Mouse (Mus musculus) layer of hippocampus, adult 2 months (tissue): ENCODE data around the gene Ano4. TPM values are rescaled to one million over a fixed set of nuclear protein-coding genes. Genes with fewer than 3 reads are reported as not detected.

Source experiments
- DNase-seq, 2 experiments: peaks; one replicate each; pipeline ENCODE4 v3.0.0; 2022; ENCODE audit warnings: low spot score in 2 of 2
- H3K27ac ChIP-seq: fragments of 200-600 bp; 2 replicates; pipeline ENCODE4 v1.8.1; 2022
- H3K4me3 ChIP-seq: fragments of 200-600 bp; 2 replicates; pipeline ENCODE4 v1.8.1; 2022; ENCODE audit warnings: mild to moderate bottlenecking
- CTCF ChIP-seq: fragments of 200-600 bp; conservative IDR thresholded peaks from 2 replicates; pipeline ENCODE4 v1.8.1; 2022; ENCODE audit warnings: antibody characterized with exemption, mild to moderate bottlenecking, moderate library complexity
- total RNA-seq, 2 experiments: library from RNA; stranded (reverse); gene quantifications; 2 replicates each; pipeline ENCODE4 v1.2.3; 2021

Gene Ano4
- total RNA-seq, 2 experiments from 2014 or later = 17.5 to 19.7 TPM

GRCm38 (mm10) chr10:89177921-89178320, 166.6 kb downstream of the Ano4 start:
- no peak overlapping the region for H3K4me3 ChIP-seq
- peak in 1 of 2 experiments; percentile 9 for DNase-seq
- TF ChIP-seq CTCF = no peak
- H3K27ac ChIP-seq = no peak overlapping the region

- no peak overlapping the region for H3K27ac ChIP-seq
- no peak overlapping the region for H3K4me3 ChIP-seq
- TF ChIP-seq CTCF = no peak
- no peak for DNase-seq
Measured at GRCm38 (mm10) chr10:89164533-89164932, 180.0 kb downstream of the Ano4 start.

GRCm38 (mm10) chr10:89155502-89155901, 189.1 kb downstream of the Ano4 start:
- no peak for DNase-seq
- Histone ChIP-seq H3K4me3 (no peak overlapping the region), H3K27ac (no peak overlapping the region)
- no peak for TF ChIP-seq CTCF

GRCm38 (mm10) chr10:89154797-89155465, 189.6 kb downstream of the Ano4 start:
- DNase-seq = peak; percentile 18 to 60

GRCm38 (mm10) chr10:89149166-89149565, 195.4 kb downstream of the Ano4 start:
- H3K27ac ChIP-seq = no peak overlapping the region
- no peak overlapping the region for H3K4me3 ChIP-seq
- no peak for TF ChIP-seq CTCF
- no peak for DNase-seq

More at GRCm38 (mm10) chr10:89154797-89155465, 189.6 kb downstream of the Ano4 start:
- Histone ChIP-seq H3K27ac (no peak overlapping the region), H3K4me3 (no peak overlapping the region)
- TF ChIP-seq CTCF = no peak

GRCm38 (mm10) chr10:89121391-89121790, 223.2 kb downstream of the Ano4 start:
- Histone ChIP-seq H3K27ac (no peak overlapping the region), H3K4me3 (no peak overlapping the region)
- TF ChIP-seq CTCF = peak; percentile 74
- DNase-seq = no peak

GRCm38 (mm10) chr10:89114381-89114780, 230.2 kb downstream of the Ano4 start:
- no peak overlapping the region for H3K4me3 ChIP-seq
- H3K27ac ChIP-seq = no peak overlapping the region
- DNase-seq = no peak
- no peak for TF ChIP-seq CTCF

GRCm38 (mm10) chr10:89111466-89111865, 233.1 kb downstream of the Ano4 start:
- DNase-seq = no peak
- H3K27ac ChIP-seq = peak overlapping the region; percentile 67
- TF ChIP-seq CTCF = no peak
- no peak overlapping the region for H3K4me3 ChIP-seq

GRCm38 (mm10) chr10:89110917-89111316, 233.6 kb downstream of the Ano4 start:
- H3K27ac ChIP-seq = no peak overlapping the region
- DNase-seq = no peak
- TF ChIP-seq CTCF = no peak
- no peak overlapping the region for H3K4me3 ChIP-seq

- peak in 1 of 2 experiments; percentile 5 for DNase-seq
- peak overlapping the region; percentile 51; the same call in 1 of the 2 replicates for H3K27ac ChIP-seq
- no peak for TF ChIP-seq CTCF
- no peak overlapping the region for H3K4me3 ChIP-seq
Measured at GRCm38 (mm10) chr10:89103594-89103993, 241.0 kb downstream of the Ano4 start.

- DNase-seq = no peak
- no peak for TF ChIP-seq CTCF
- H3K27ac ChIP-seq = peak overlapping the region; percentile 21
- H3K4me3 ChIP-seq = no peak overlapping the region
Measured at GRCm38 (mm10) chr10:89102025-89102424, 242.5 kb downstream of the Ano4 start.

GRCm38 (mm10) chr10:89098183-89098582, 246.4 kb downstream of the Ano4 start:
- H3K27ac ChIP-seq = no peak overlapping the region
- no peak for TF ChIP-seq CTCF
- no peak for DNase-seq
- H3K4me3 ChIP-seq = no peak overlapping the region

GRCm38 (mm10) chr10:89092350-89093040, 252.1 kb downstream of the Ano4 start:
- peak overlapping the region; percentile 15; the same call in 1 of the 2 replicates for H3K27ac ChIP-seq
- no peak overlapping the region for H3K4me3 ChIP-seq
- DNase-seq = no peak
- TF ChIP-seq CTCF = no peak

- no peak for DNase-seq
- Histone ChIP-seq H3K27ac (no peak overlapping the region), H3K4me3 (no peak overlapping the region)
- TF ChIP-seq CTCF = no peak
Measured at GRCm38 (mm10) chr10:89077447-89077846, 267.1 kb downstream of the Ano4 start.
